Mouse (Mus musculus) MEL (cell line): ENCODE data around the gene Ubxn10.

Experiments used
- CTCF ChIP-seq, 3 experiments: IDR thresholded peaks in 2 of 3; conservative IDR thresholded peaks in 1 of 3; 2 replicates each; pipeline ENCODE4 v1.5.1; 2011 to 2012; ENCODE audit warnings: low read length in 3 of 3, low read depth in 2 of 3, mild to moderate bottlenecking in 2 of 3, improper control_type of control experiment in 1 of 3, inconsistent platforms in 1 of 3, mixed read lengths in 1 of 3, moderate library complexity in 1 of 3; ENCODE audit not compliant: control insufficient read depth in 1 of 3, insufficient read depth in 1 of 3, poor library complexity in 1 of 3, severe bottlenecking in 1 of 3
- EP300 ChIP-seq, 2 experiments: IDR thresholded peaks; 2 replicates each; pipeline ENCODE4 v1.6.1; 2011; ENCODE audit warnings: improper control_type of control experiment in 2 of 2, low read length in 2 of 2, low read depth in 1 of 2, mild to moderate bottlenecking in 1 of 2
- ETS1 ChIP-seq: IDR thresholded peaks from 2 replicates; pipeline ENCODE4 v1.6.1; 2012; ENCODE audit warnings: low read depth, mild to moderate bottlenecking, inconsistent platforms, low read length, improper control_type of control experiment, moderate library complexity
- GATA1 ChIP-seq: IDR thresholded peaks from 2 replicates; pipeline ENCODE4 v1.6.1; 2011; ENCODE audit warnings: low read depth, low read length, improper control_type of control experiment
- MAX ChIP-seq: IDR thresholded peaks from 2 replicates; pipeline ENCODE4 v1.6.1; 2011; ENCODE audit warnings: low read length, improper control_type of control experiment
- POLR2A ChIP-seq, 2 experiments: IDR thresholded peaks; 2 replicates each; pipeline ENCODE4 v1.6.1; 2011 to 2012; ENCODE audit warnings: low read length in 2 of 2, mild to moderate bottlenecking in 2 of 2, control low read depth in 1 of 2, improper control_type of control experiment in 1 of 2, low read depth in 1 of 2, moderate library complexity in 1 of 2; ENCODE audit not compliant: control insufficient read depth in 1 of 2, insufficient read depth in 1 of 2, poor library complexity in 1 of 2
- POLR2AphosphoS2 ChIP-seq: IDR thresholded peaks from 2 replicates; pipeline ENCODE4 v1.6.1; 2011; ENCODE audit warnings: low read length, improper control_type of control experiment
- SMC3 ChIP-seq: IDR thresholded peaks from 2 replicates; pipeline ENCODE4 v1.6.1; 2011; ENCODE audit warnings: low read depth, low read length, improper control_type of control experiment
- TCF12 ChIP-seq: IDR thresholded peaks from 2 replicates; pipeline ENCODE4 v1.6.1; 2014; ENCODE audit warnings: low read depth, mild to moderate bottlenecking, inconsistent platforms, low read length, improper control_type of control experiment, moderate library complexity
- USF2 ChIP-seq, 2 experiments: IDR thresholded peaks; 2 replicates each; pipeline ENCODE4 v1.6.1; 2011 to 2012; ENCODE audit warnings: improper control_type of control experiment in 2 of 2, low read length in 2 of 2, borderline replicate concordance in 1 of 2, inconsistent platforms in 1 of 2, low read depth in 1 of 2, mild to moderate bottlenecking in 1 of 2; ENCODE audit not compliant: insufficient read depth in 1 of 2
- ZC3H11A ChIP-seq: IDR thresholded peaks from 2 replicates; pipeline ENCODE4 v1.6.1; 2012; ENCODE audit warnings: low read depth, mild to moderate bottlenecking, inconsistent platforms, low read length, improper control_type of control experiment
- ZMIZ1 ChIP-seq: IDR thresholded peaks from 2 replicates; pipeline ENCODE4 v1.6.1; 2012; ENCODE audit warnings: low read depth, mild to moderate bottlenecking, inconsistent platforms, low read length, improper control_type of control experiment, moderate library complexity
- ZNF384 ChIP-seq: IDR thresholded peaks from 2 replicates; pipeline ENCODE4 v1.6.1; 2012; ENCODE audit warnings: low read depth, mild to moderate bottlenecking, inconsistent platforms, low read length, improper control_type of control experiment

- TF ChIP-seq POLR2A (IDR thresholded peaks at IDR 0.05; ENCODE audit: control insufficient read depth in 1 of 2, insufficient read depth in 1 of 2, low read depth in 1 of 2, low read length in 2 of 2, poor library complexity in 1 of 2) (no peak), CTCF (IDR thresholded peaks at IDR 0.05 in 2 of 3, conservative IDR thresholded peaks at IDR 0.05 in 1 of 3; ENCODE audit: control insufficient read depth in 1 of 3, insufficient read depth in 1 of 3, low read depth in 2 of 3, low read length in 3 of 3, poor library complexity in 1 of 3, severe bottlenecking in 1 of 3) (no peak), GATA1 (no peak), MAX (no peak), EP300 (IDR thresholded peaks at IDR 0.05; ENCODE audit: low read depth in 1 of 2, low read length in 2 of 2) (no peak), TCF12 (no peak), ZNF384 (no peak), ETS1 (no peak), SMC3 (no peak), POLR2AphosphoS2 (no peak), USF2 (IDR thresholded peaks at IDR 0.05; ENCODE audit: borderline replicate concordance in 1 of 2, insufficient read depth in 1 of 2, low read depth in 1 of 2, low read length in 2 of 2) (no peak), ZMIZ1 (no peak), ZC3H11A (no peak)
These were observed 19.0 kb upstream of the Ubxn10 start for GRCm38 (mm10) chr4:138755983-138756382.
